Mouse (Mus musculus): Measurements from ENCODE around the gene Lrp1. TPM values are rescaled to one million over a fixed set of nuclear protein-coding genes. Genes with fewer than 3 reads are reported as not detected.

Gene Lrp1
- polyA plus RNA-seq, 1 experiment = 57.8 TPM

GRCm38 (mm10) chr10:127576381-127576961, 44.5 kb downstream of the Lrp1 start:
- 0 out of 2 replicates have a peak, but pooled peaks cover 5% of the 10 kb centered on the region for H3K4me1 ChIP-seq (ENCODE audit: control insufficient read depth, insufficient read depth, low read length)
- no peaks in the 10 kb centered on the region for H3K27me3 ChIP-seq (replicated peaks; ENCODE audit: control insufficient read depth, insufficient read depth, low read length)
- no peak overlapping the region for H3K27ac ChIP-seq (ENCODE audit: insufficient read depth, low read depth, low read length)
- H3K4me3 ChIP-seq (ENCODE audit: insufficient read depth, low read depth, low read length) = no peak overlapping the region
- peak; percentile 82 for DNase-seq
- H3K36me3 ChIP-seq (ENCODE audit: control insufficient read depth, insufficient read depth, low read length) = no peaks in the 10 kb centered on the region
- 36% methylated on average over 18 of the region's 18 CpGs for WGBS
- TF ChIP-seq CTCF (conservative IDR thresholded peaks at IDR 0.05; ENCODE audit: insufficient read depth, insufficient read length, low read depth, low read length) (peak; percentile 90), POLR2A (IDR thresholded peaks at IDR 0.05; ENCODE audit: low read depth, low read length) (no peak)

- no peak overlapping the region for H3K4me3 ChIP-seq (ENCODE audit: insufficient read depth, low read depth, low read length)
- H3K27ac ChIP-seq (ENCODE audit: insufficient read depth, low read depth, low read length) = no peak overlapping the region
- TF ChIP-seq POLR2A (IDR thresholded peaks at IDR 0.05; ENCODE audit: low read depth, low read length) = no peak
- no peak for TF ChIP-seq CTCF (conservative IDR thresholded peaks at IDR 0.05; ENCODE audit: insufficient read depth, insufficient read length, low read depth, low read length)
- H3K4me1 ChIP-seq (ENCODE audit: control insufficient read depth, insufficient read depth, low read length) = 0 out of 2 replicates have a peak, but pooled peaks cover 5% of the 10 kb centered on the region
- H3K27me3 ChIP-seq (replicated peaks; ENCODE audit: control insufficient read depth, insufficient read depth, low read length) = no peaks in the 10 kb centered on the region
- DNase-seq = no peak
- WGBS = 85% methylated on average over 7 of the region's 7 CpGs
- H3K36me3 ChIP-seq (ENCODE audit: control insufficient read depth, insufficient read depth, low read length) = no peaks in the 10 kb centered on the region
Measured at GRCm38 (mm10) chr10:127575741-127576140, 45.2 kb downstream of the Lrp1 start.

GRCm38 (mm10) chr10:127572281-127572680, 48.7 kb downstream of the Lrp1 start:
- Histone ChIP-seq H3K4me3 (ENCODE audit: insufficient read depth, low read depth, low read length) (no peak overlapping the region), H3K27me3 (replicated peaks; ENCODE audit: control insufficient read depth, insufficient read depth, low read length) (no peaks in the 10 kb centered on the region), H3K27ac (ENCODE audit: insufficient read depth, low read depth, low read length) (no peak overlapping the region), H3K4me1 (ENCODE audit: control insufficient read depth, insufficient read depth, low read length) (peaks cover 5% of the 10 kb centered on the region; the same call in 1 of the 2 replicates), H3K36me3 (ENCODE audit: control insufficient read depth, insufficient read depth, low read length) (no peaks in the 10 kb centered on the region)
- DNase-seq = no peak
- WGBS = 74% methylated on average over 5 of the region's 5 CpGs
- TF ChIP-seq POLR2A (IDR thresholded peaks at IDR 0.05; ENCODE audit: low read depth, low read length) (no peak), CTCF (conservative IDR thresholded peaks at IDR 0.05; ENCODE audit: insufficient read depth, insufficient read length, low read depth, low read length) (no peak)

GRCm38 (mm10) chr10:127570937-127571641, 49.9 kb downstream of the Lrp1 start:
- H3K27ac ChIP-seq (ENCODE audit: insufficient read depth, low read depth, low read length) = peak overlapping the region; percentile 7; the same call in 1 of the 2 replicates
- no peak overlapping the region for H3K4me3 ChIP-seq (ENCODE audit: insufficient read depth, low read depth, low read length)
- peak; percentile 44 for DNase-seq
- TF ChIP-seq POLR2A (IDR thresholded peaks at IDR 0.05; ENCODE audit: low read depth, low read length) = no peak
- TF ChIP-seq CTCF (conservative IDR thresholded peaks at IDR 0.05; ENCODE audit: insufficient read depth, insufficient read length, low read depth, low read length) = no peak
- no peaks in the 10 kb centered on the region for H3K36me3 ChIP-seq (ENCODE audit: control insufficient read depth, insufficient read depth, low read length)
- H3K27me3 ChIP-seq (replicated peaks; ENCODE audit: control insufficient read depth, insufficient read depth, low read length) = no peaks in the 10 kb centered on the region
- no peaks in the 10 kb centered on the region; the same call in 1 of the 2 replicates for H3K4me1 ChIP-seq (ENCODE audit: control insufficient read depth, insufficient read depth, low read length)
- 79% methylated on average over 17 of the region's 17 CpGs for WGBS

- H3K4me1 ChIP-seq (ENCODE audit: control insufficient read depth, insufficient read depth, low read length) = no peaks in the 10 kb centered on the region; the same call in 1 of the 2 replicates
- H3K36me3 ChIP-seq (ENCODE audit: control insufficient read depth, insufficient read depth, low read length) = no peaks in the 10 kb centered on the region
- no peak for TF ChIP-seq POLR2A (IDR thresholded peaks at IDR 0.05; ENCODE audit: low read depth, low read length)
- no peak for TF ChIP-seq CTCF (conservative IDR thresholded peaks at IDR 0.05; ENCODE audit: insufficient read depth, insufficient read length, low read depth, low read length)
- no peaks in the 10 kb centered on the region for H3K27me3 ChIP-seq (replicated peaks; ENCODE audit: control insufficient read depth, insufficient read depth, low read length)
- no peak overlapping the region for H3K4me3 ChIP-seq (ENCODE audit: insufficient read depth, low read depth, low read length)
- 64% methylated on average over 6 of the region's 6 CpGs for WGBS
- H3K27ac ChIP-seq (ENCODE audit: insufficient read depth, low read depth, low read length) = no peak overlapping the region
- no peak for DNase-seq
Measured at GRCm38 (mm10) chr10:127570384-127570783, 50.6 kb downstream of the Lrp1 start.

GRCm38 (mm10) chr10:127569450-127569849, 51.5 kb downstream of the Lrp1 start:
- no peaks in the 10 kb centered on the region for H3K27me3 ChIP-seq (replicated peaks; ENCODE audit: control insufficient read depth, insufficient read depth, low read length)
- H3K27ac ChIP-seq (ENCODE audit: insufficient read depth, low read depth, low read length) = no peak overlapping the region
- 14% methylated on average over 3 of the region's 3 CpGs for WGBS
- no peak overlapping the region for H3K4me3 ChIP-seq (ENCODE audit: insufficient read depth, low read depth, low read length)
- no peaks in the 10 kb centered on the region; the same call in 1 of the 2 replicates for H3K4me1 ChIP-seq (ENCODE audit: control insufficient read depth, insufficient read depth, low read length)
- no peaks in the 10 kb centered on the region for H3K36me3 ChIP-seq (ENCODE audit: control insufficient read depth, insufficient read depth, low read length)
- DNase-seq = peak; percentile 84
- TF ChIP-seq POLR2A (IDR thresholded peaks at IDR 0.05; ENCODE audit: low read depth, low read length) (no peak), CTCF (conservative IDR thresholded peaks at IDR 0.05; ENCODE audit: insufficient read depth, insufficient read length, low read depth, low read length) (peak; percentile 66)

Measured in kidney, adult 2 months (tissue).